Mouse (Mus musculus) CH12.LX (cell line): ENCODE measurements at regions not wholly inside any gene's neighbourhood (a gene's known extent, or its start where the extent isn't known, plus 50 kb on each side); places are given as distances from the start of the nearest gene placed in this dataset.

Source experiments
- DNase-seq: peaks from one replicate; pipeline ENCODE4 v3.0.0-alpha.2; 2013; ENCODE audit errors: extremely low read depth
- H3K27ac ChIP-seq: 2 replicates; pipeline ENCODE4 v1.5.1; 2012; ENCODE audit warnings: low read depth, mild to moderate bottlenecking, control low read depth, moderate library complexity; ENCODE audit not compliant: insufficient read depth
- H3K27me3 ChIP-seq: replicated peaks from 2 replicates; pipeline ENCODE3; 2012; ENCODE audit warnings: inconsistent platforms
- H3K36me3 ChIP-seq, 2 experiments: replicated peaks in 1 of 2; 2 replicates each; pipeline versions ENCODE3 to v1.6.1; 2012; ENCODE audit warnings: inconsistent platforms in 1 of 2, low read length in 1 of 2, mild to moderate bottlenecking in 1 of 2, mixed read lengths in 1 of 2, moderate library complexity in 1 of 2; ENCODE audit not compliant: control insufficient read depth in 1 of 2, insufficient read depth in 1 of 2
- H3K4me1 ChIP-seq, 2 experiments: 2 replicates each; pipeline ENCODE4 v1.6.1; 2012; ENCODE audit warnings: inconsistent platforms in 1 of 2, moderate library complexity in 1 of 2; ENCODE audit not compliant: insufficient read depth in 2 of 2, control insufficient read depth in 1 of 2
- H3K4me2 ChIP-seq: 2 replicates; pipeline ENCODE4 v1.6.1; 2012; ENCODE audit warnings: low read depth, mild to moderate bottlenecking, control low read depth; ENCODE audit not compliant: poor library complexity, insufficient read depth, severe bottlenecking
- H3K4me3 ChIP-seq, 3 experiments: fragments of 150-350 bp in 1 of 3; sonication (generic) in 1 of 3; replicated peaks in 1 of 3; 2 replicates each; pipeline versions ENCODE3 to v1.5.1; 2011 to 2012; ENCODE audit warnings: low read depth in 2 of 3, low read length in 2 of 3, mild to moderate bottlenecking in 2 of 3, moderate library complexity in 2 of 3, control low read depth in 1 of 3, improper control_type of control experiment in 1 of 3, inconsistent platforms in 1 of 3, mixed read lengths in 1 of 3; ENCODE audit not compliant: poor library complexity in 1 of 3
- H3K79me2 ChIP-seq: replicated peaks from 2 replicates; pipeline ENCODE4 v1.6.1; 2012; ENCODE audit warnings: mild to moderate bottlenecking, moderate library complexity; ENCODE audit not compliant: control insufficient read depth, poor library complexity, insufficient read depth, severe bottlenecking; ENCODE audit errors: extremely low read depth
- H3K9ac ChIP-seq: 2 replicates; pipeline ENCODE4 v1.6.1; 2012; ENCODE audit warnings: low read depth, mild to moderate bottlenecking, control low read depth, moderate library complexity; ENCODE audit not compliant: insufficient read depth
- H3K9me3 ChIP-seq: replicated peaks from 2 replicates; pipeline ENCODE3; 2012; ENCODE audit warnings: low read length, inconsistent platforms, mixed read lengths
- BHLHE40 ChIP-seq: IDR thresholded peaks from 2 replicates; pipeline ENCODE4 v1.6.1; 2011; ENCODE audit warnings: mild to moderate bottlenecking, low read depth, low read length, improper control_type of control experiment
- CHD1 ChIP-seq: IDR thresholded peaks from 2 replicates; pipeline ENCODE4 v1.6.1; 2012; ENCODE audit warnings: low read depth, low read length, improper control_type of control experiment, inconsistent platforms
- CHD2 ChIP-seq: IDR thresholded peaks from 2 replicates; pipeline ENCODE4 v1.6.1; 2011; ENCODE audit warnings: low read length, improper control_type of control experiment
- ELF1 ChIP-seq: IDR thresholded peaks from 2 replicates; pipeline ENCODE4 v1.6.1; 2014; ENCODE audit warnings: low read depth, mild to moderate bottlenecking, inconsistent platforms, low read length, improper control_type of control experiment
- EP300 ChIP-seq: IDR thresholded peaks from 2 replicates; pipeline ENCODE4 v1.6.1; 2011; ENCODE audit warnings: low read length, improper control_type of control experiment
- GABPA ChIP-seq: IDR thresholded peaks from 2 replicates; pipeline ENCODE4 v1.6.1; 2012; ENCODE audit warnings: low read depth, low read length, improper control_type of control experiment, inconsistent platforms; ENCODE audit not compliant: insufficient replicate concordance
- JUN ChIP-seq: IDR thresholded peaks from 2 replicates; pipeline ENCODE4 v1.6.1; 2011; ENCODE audit warnings: low read depth, mild to moderate bottlenecking, low read length, improper control_type of control experiment, moderate library complexity; ENCODE audit not compliant: insufficient read depth
- JUND ChIP-seq: conservative IDR thresholded peaks from 2 replicates; pipeline ENCODE4 v1.6.1; 2011; ENCODE audit warnings: low read depth, low read length, improper control_type of control experiment
- KAT2A ChIP-seq: IDR thresholded peaks from 2 replicates; pipeline ENCODE4 v1.6.1; 2012; ENCODE audit warnings: low read length, improper control_type of control experiment, inconsistent platforms; ENCODE audit not compliant: insufficient replicate concordance
- MAZ ChIP-seq: IDR thresholded peaks from 2 replicates; pipeline ENCODE4 v1.6.1; 2012; ENCODE audit warnings: low read depth, mild to moderate bottlenecking, inconsistent platforms, low read length, improper control_type of control experiment, moderate library complexity
- MEF2A ChIP-seq: IDR thresholded peaks from 2 replicates; pipeline ENCODE4 v1.6.1; 2014; ENCODE audit warnings: low read depth, mild to moderate bottlenecking, inconsistent platforms, low read length, improper control_type of control experiment, borderline replicate concordance
- MXI1 ChIP-seq: IDR thresholded peaks from 2 replicates; pipeline ENCODE4 v1.6.1; 2011; ENCODE audit warnings: mild to moderate bottlenecking, low read depth, low read length, improper control_type of control experiment
- MYC ChIP-seq: IDR thresholded peaks from 2 replicates; pipeline ENCODE4 v1.6.1; 2011; ENCODE audit warnings: low read depth, mild to moderate bottlenecking, improper control_type of control experiment, low read length
- RAD21 ChIP-seq: IDR thresholded peaks from 2 replicates; pipeline ENCODE4 v1.6.1; 2011; ENCODE audit warnings: low read depth, mild to moderate bottlenecking, low read length, improper control_type of control experiment, moderate library complexity
- SMC3 ChIP-seq: IDR thresholded peaks from 2 replicates; pipeline ENCODE4 v1.6.1; 2011; ENCODE audit warnings: low read depth, low read length, improper control_type of control experiment
- TBP ChIP-seq: conservative IDR thresholded peaks from 2 replicates; pipeline ENCODE4 v1.6.1; 2011; ENCODE audit warnings: low read depth, low read length, improper control_type of control experiment
- TCF12 ChIP-seq: IDR thresholded peaks from 2 replicates; pipeline ENCODE4 v1.6.1; 2014; ENCODE audit warnings: low read depth, mild to moderate bottlenecking, inconsistent platforms, low read length, improper control_type of control experiment
- UBTF ChIP-seq: IDR thresholded peaks from 2 replicates; pipeline ENCODE4 v1.6.1; 2012; ENCODE audit warnings: low read depth, mild to moderate bottlenecking, inconsistent platforms, low read length, improper control_type of control experiment, moderate library complexity
- USF1 ChIP-seq: IDR thresholded peaks from 2 replicates; pipeline ENCODE4 v1.6.1; 2014; ENCODE audit warnings: low read depth, mild to moderate bottlenecking, inconsistent platforms, low read length, improper control_type of control experiment
- ZC3H11A ChIP-seq: IDR thresholded peaks from 2 replicates; pipeline ENCODE4 v1.6.1; 2012; ENCODE audit warnings: low read depth, mild to moderate bottlenecking, inconsistent platforms, low read length, improper control_type of control experiment
- ZKSCAN1 ChIP-seq: IDR thresholded peaks from 2 replicates; pipeline ENCODE4 v1.6.1; 2012; ENCODE audit warnings: low read depth, inconsistent platforms, low read length, improper control_type of control experiment, borderline replicate concordance
- ZMIZ1 ChIP-seq: IDR thresholded peaks from 2 replicates; pipeline ENCODE4 v1.6.1; 2012; ENCODE audit warnings: low read depth, mild to moderate bottlenecking, inconsistent platforms, low read length, improper control_type of control experiment
- ZNF384 ChIP-seq: IDR thresholded peaks from 2 replicates; pipeline ENCODE4 v1.6.1; 2012; ENCODE audit warnings: low read depth, low read length, improper control_type of control experiment, inconsistent platforms
- dilution Hi-C: fragments of 300-500 bp; cut with MboI; formaldehyde crosslinking; loops from 2 replicates; pipeline ENCODE4 v1.14.3; 2020; ENCODE audit warnings: low sequenced_read_pairs; ENCODE audit not compliant: extremely low pct_unique_long_range_greater_than_20kb, extremely low pct_ligation_motif_present
- in situ Hi-C: fragments of 300-500 bp; cut with MboI; formaldehyde crosslinking; loops from 3 replicates; pipeline ENCODE4 v1.14.3; 2019; ENCODE audit warnings: low sequenced_read_pairs, low pct_ligation_motif_present, low pct_unique_long_range_greater_than_20kb, mixed read lengths

DNA sequence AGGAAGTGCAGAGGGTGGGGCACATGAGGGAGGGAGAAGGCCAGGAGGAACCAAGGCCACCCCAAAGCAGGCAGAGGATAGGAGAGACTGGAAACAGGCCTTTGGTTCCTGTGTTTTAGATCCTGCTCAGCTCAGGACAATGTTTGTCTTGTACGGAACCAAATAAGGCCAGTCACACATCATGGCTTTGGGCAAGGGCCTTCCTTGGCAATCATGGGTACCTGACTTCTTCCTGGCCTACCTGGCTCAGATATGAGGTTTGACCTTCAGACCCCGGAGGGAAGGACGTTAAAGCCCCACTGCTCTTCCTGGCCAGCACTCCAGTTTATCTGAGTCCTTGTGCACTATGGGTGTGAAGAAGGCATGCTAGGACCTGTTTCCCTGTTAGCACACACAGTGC lies 253.4 kb upstream of the Hs6st1 start:
- no peak overlapping the region for H3K4me3 ChIP-seq
- no peak overlapping the region for H3K27ac ChIP-seq
- H3K4me2 ChIP-seq = no peak overlapping the region
- H3K36me3 ChIP-seq = no peaks in the 10 kb centered on the region
- H3K9ac ChIP-seq = no peak overlapping the region
- H3K4me1 ChIP-seq = peaks cover 31 to 57% of the 10 kb centered on the region in 2 experiments
- dilution Hi-C loops = no loop called here
- no peak for DNase-seq
- in situ Hi-C loops = no loop called here
- peaks cover 6% of the 10 kb centered on the region for H3K9me3 ChIP-seq
- no peaks in the 10 kb centered on the region for H3K79me2 ChIP-seq
- TF ChIP-seq GABPA = no peak
- TF ChIP-seq SMC3 = no peak
- TF ChIP-seq MYC = no peak
- TF ChIP-seq BHLHE40 = no peak
- TF ChIP-seq TCF12 = no peak
- no peak for TF ChIP-seq MAZ
- no peak for TF ChIP-seq RAD21
- no peak for TF ChIP-seq USF1
- TF ChIP-seq CHD2 = no peak
- no peak for TF ChIP-seq TBP
- no peak for TF ChIP-seq ZNF384
- TF ChIP-seq ZKSCAN1 = no peak
- H3K27me3 ChIP-seq = no peaks in the 10 kb centered on the region

DNA sequence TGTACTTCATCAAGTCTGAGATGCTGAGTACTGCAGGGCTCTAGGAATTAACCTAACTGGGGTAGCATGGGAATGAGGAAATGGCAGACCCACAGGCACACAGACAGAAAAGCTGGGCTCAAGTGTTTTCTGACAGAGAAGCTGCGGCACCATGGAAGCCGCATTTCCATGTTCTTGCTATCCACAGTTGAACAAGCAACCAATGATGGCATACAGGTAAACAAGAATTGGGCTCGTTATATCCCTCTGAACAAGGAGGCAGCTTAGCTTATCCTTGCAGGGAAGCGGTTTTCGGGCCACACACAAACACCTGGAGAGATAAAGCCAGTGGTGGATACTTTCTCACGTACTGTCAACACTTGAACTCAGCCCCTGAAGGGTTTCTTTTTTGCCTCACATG lies 246.4 kb upstream of the Hs6st1 start:
- in situ Hi-C loops = no loop called here
- Histone ChIP-seq H3K36me3 (no peaks in the 10 kb centered on the region), H3K4me2 (peak overlapping the region; percentile 45; the same call in 1 of the 2 replicates), H3K9ac (no peak overlapping the region), H3K4me3 (no peak overlapping the region), H3K27me3 (no peaks in the 10 kb centered on the region), H3K4me1 (peaks cover 34 to 74% of the 10 kb centered on the region in 2 experiments), H3K9me3 (peaks cover 7% of the 10 kb centered on the region), H3K79me2 (no peaks in the 10 kb centered on the region), H3K27ac (no peak overlapping the region)
- DNase-seq = no peak
- dilution Hi-C loops = no loop called here
- no peak for TF ChIP-seq CHD1
- TF ChIP-seq UBTF = no peak
- TF ChIP-seq JUN = no peak
- no peak for TF ChIP-seq MEF2A
- no peak for TF ChIP-seq KAT2A
- TF ChIP-seq SMC3 = no peak
- TF ChIP-seq MXI1 = no peak
- TF ChIP-seq JUND = no peak
- no peak for TF ChIP-seq ZMIZ1
- TF ChIP-seq ZC3H11A = no peak
- TF ChIP-seq EP300 = no peak
- no peak for TF ChIP-seq TBP
- no peak for TF ChIP-seq ELF1
- no peak for TF ChIP-seq MYC
